Mouse (Mus musculus): Measurements from ENCODE around the gene Etl4.

DNA sequence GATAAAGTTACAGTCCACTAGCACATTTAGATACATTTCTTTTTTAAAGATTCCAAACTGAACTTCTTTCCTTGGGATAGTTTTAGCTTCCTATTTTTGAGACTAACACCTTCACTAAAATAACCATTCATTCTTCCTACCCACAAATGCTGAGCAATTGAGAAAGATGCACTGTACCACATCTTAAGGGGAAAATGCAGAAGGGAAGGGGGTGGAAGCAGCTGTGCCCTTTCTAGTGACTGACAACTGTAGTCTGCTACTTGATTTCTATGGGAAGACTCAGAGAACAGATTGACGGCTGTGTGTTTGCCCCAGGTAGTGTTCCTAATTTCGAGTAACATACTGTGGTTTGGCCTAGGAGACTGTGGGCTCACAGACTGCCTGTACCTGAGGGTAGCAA lies 372.3 kb downstream of the Etl4 start:
- TF ChIP-seq CTCF (IDR thresholded peaks at IDR 0.05; ENCODE audit: low read depth, low read length) (no peak), POLR2A (IDR thresholded peaks at IDR 0.05; ENCODE audit: insufficient read depth, low read length) (no peak)
